Mouse (Mus musculus): ENCODE data around the gene Prrx2. TPM values are rescaled to one million over a fixed set of nuclear protein-coding genes. Genes with fewer than 3 reads are reported as not detected.
A peak's percentile ranks its signal among the peaks of the same experiment; 100 is the strongest.

Prrx2 gene
- polyA plus RNA-seq, 1 experiment from 2014 or later = 58.8 TPM

- Histone ChIP-seq H3K9ac (no peak overlapping the region), H3K27ac (ENCODE audit: poor library complexity, severe bottlenecking) (no peak overlapping the region), H3K4me2 (no peak overlapping the region), H3K4me1 (replicated peaks) (peaks cover 42% of the 10 kb centered on the region), H3K27me3 (replicated peaks) (no peaks in the 10 kb centered on the region), H3K9me3 (replicated peaks) (no peaks in the 10 kb centered on the region), H3K4me3 (no peak overlapping the region), H3K36me3 (0 out of 2 replicates have a peak, but pooled peaks cover 3% of the 10 kb centered on the region)
- 75% methylated on average over 8 of the region's 8 CpGs for WGBS
- no peak for ATAC-seq (ENCODE audit: insufficient number of reproducible peaks, low FRiP score)
Measured at GRCm38 (mm10) chr2:30870863-30871262, 36.1 kb downstream of the Prrx2 start.

- Histone ChIP-seq H3K4me3 (no peak overlapping the region), H3K36me3 (0 out of 2 replicates have a peak, but pooled peaks cover 3% of the 10 kb centered on the region), H3K9me3 (replicated peaks) (no peaks in the 10 kb centered on the region), H3K27me3 (replicated peaks) (no peaks in the 10 kb centered on the region), H3K4me2 (no peak overlapping the region), H3K9ac (peak overlapping the region; percentile 49; the same call in 1 of the 2 replicates), H3K27ac (ENCODE audit: poor library complexity, severe bottlenecking) (peak overlapping the region; percentile 70), H3K4me1 (replicated peaks) (peaks cover 50% of the 10 kb centered on the region)
- ATAC-seq (ENCODE audit: insufficient number of reproducible peaks, low FRiP score) = no peak
- WGBS = 52% methylated on average over 6 of the region's 6 CpGs
Measured at GRCm38 (mm10) chr2:30872669-30873068, 37.9 kb downstream of the Prrx2 start.

- no peak for ATAC-seq (ENCODE audit: insufficient number of reproducible peaks, low FRiP score)
- peak overlapping the region; percentile 15; the same call in 1 of the 2 replicates for H3K27ac ChIP-seq (ENCODE audit: poor library complexity, severe bottlenecking)
- no peak overlapping the region for H3K9ac ChIP-seq
- H3K4me1 ChIP-seq (replicated peaks) = peaks cover 50% of the 10 kb centered on the region
- H3K36me3 ChIP-seq = peaks cover 15% of the 10 kb centered on the region
- no peak overlapping the region for H3K4me2 ChIP-seq
- 0 out of 2 replicates have a peak, but pooled peaks cover 4% of the 10 kb centered on the region for H3K9me3 ChIP-seq (replicated peaks)
- WGBS = 52% methylated on average over 10 of the region's 10 CpGs
- H3K27me3 ChIP-seq (replicated peaks) = no peaks in the 10 kb centered on the region
- H3K4me3 ChIP-seq = no peak overlapping the region
Measured at GRCm38 (mm10) chr2:30874445-30874844, 39.7 kb downstream of the Prrx2 start.

GRCm38 (mm10) chr2:30875096-30875495 lies 40.3 kb downstream of the Prrx2 start:
- Histone ChIP-seq H3K36me3 (peaks cover 20% of the 10 kb centered on the region), H3K9me3 (replicated peaks) (0 out of 2 replicates have a peak, but pooled peaks cover 4% of the 10 kb centered on the region), H3K27me3 (replicated peaks) (no peaks in the 10 kb centered on the region), H3K4me3 (no peak overlapping the region), H3K9ac (no peak overlapping the region), H3K4me2 (no peak overlapping the region), H3K4me1 (replicated peaks) (peaks cover 50% of the 10 kb centered on the region), H3K27ac (ENCODE audit: poor library complexity, severe bottlenecking) (no peak overlapping the region; the same call in 1 of the 2 replicates)
- 69% methylated on average over 7 of the region's 7 CpGs for WGBS
- no peak for ATAC-seq (ENCODE audit: insufficient number of reproducible peaks, low FRiP score)

- H3K4me3 ChIP-seq = no peak overlapping the region
- H3K9me3 ChIP-seq (replicated peaks) = 0 out of 2 replicates have a peak, but pooled peaks cover 4% of the 10 kb centered on the region
- 47% methylated on average over 11 of the region's 11 CpGs for WGBS
- peak; percentile 16; the same call in 1 of the 2 replicates for ATAC-seq (ENCODE audit: insufficient number of reproducible peaks, low FRiP score)
- H3K36me3 ChIP-seq = peaks cover 27% of the 10 kb centered on the region
- H3K4me1 ChIP-seq (replicated peaks) = peaks cover 50% of the 10 kb centered on the region
- H3K4me2 ChIP-seq = no peak overlapping the region
- H3K27ac ChIP-seq (ENCODE audit: poor library complexity, severe bottlenecking) = no peak overlapping the region
- no peaks in the 10 kb centered on the region for H3K27me3 ChIP-seq (replicated peaks)
- H3K9ac ChIP-seq = no peak overlapping the region
Measured at GRCm38 (mm10) chr2:30875621-30876432, 41.1 kb downstream of the Prrx2 start.

- H3K27ac ChIP-seq (ENCODE audit: poor library complexity, severe bottlenecking) = no peak overlapping the region
- ATAC-seq (ENCODE audit: insufficient number of reproducible peaks, low FRiP score) = no peak
- 0 out of 2 replicates have a peak, but pooled peaks cover 4% of the 10 kb centered on the region for H3K9me3 ChIP-seq (replicated peaks)
- peaks cover 22% of the 10 kb centered on the region for H3K4me1 ChIP-seq (replicated peaks)
- no peak overlapping the region for H3K9ac ChIP-seq
- H3K27me3 ChIP-seq (replicated peaks) = no peaks in the 10 kb centered on the region
- H3K4me2 ChIP-seq = no peak overlapping the region
- H3K4me3 ChIP-seq = no peak overlapping the region
- H3K36me3 ChIP-seq = peaks cover 54% of the 10 kb centered on the region
- 92% methylated on average over 15 of the region's 15 CpGs for WGBS
Measured at GRCm38 (mm10) chr2:30879481-30879880, 44.7 kb downstream of the Prrx2 start.

- 83% methylated on average over 7 of the region's 7 CpGs for WGBS
- Histone ChIP-seq H3K9ac (no peak overlapping the region), H3K27ac (ENCODE audit: poor library complexity, severe bottlenecking) (no peak overlapping the region), H3K27me3 (replicated peaks) (no peaks in the 10 kb centered on the region), H3K4me2 (no peak overlapping the region), H3K36me3 (peaks cover 63% of the 10 kb centered on the region), H3K9me3 (replicated peaks) (0 out of 2 replicates have a peak, but pooled peaks cover 7% of the 10 kb centered on the region), H3K4me1 (replicated peaks) (peaks cover 5% of the 10 kb centered on the region), H3K4me3 (no peak overlapping the region)
- no peak for ATAC-seq (ENCODE audit: insufficient number of reproducible peaks, low FRiP score)
Measured at GRCm38 (mm10) chr2:30881215-30881614, 46.4 kb downstream of the Prrx2 start.

GRCm38 (mm10) chr2:30884852-30885373 lies 50.1 kb downstream of the Prrx2 start:
- Histone ChIP-seq H3K36me3 (peaks cover 49% of the 10 kb centered on the region), H3K9me3 (replicated peaks) (peaks cover 8% of the 10 kb centered on the region; the same call in 1 of the 2 replicates), H3K9ac (no peak overlapping the region), H3K4me3 (no peak overlapping the region), H3K27me3 (replicated peaks) (no peaks in the 10 kb centered on the region), H3K4me2 (no peak overlapping the region), H3K27ac (ENCODE audit: poor library complexity, severe bottlenecking) (no peak overlapping the region), H3K4me1 (replicated peaks) (no peaks in the 10 kb centered on the region)
- WGBS = 96% methylated on average over 4 of the region's 4 CpGs
- ATAC-seq (ENCODE audit: insufficient number of reproducible peaks, low FRiP score) = 0 out of 2 replicates have a peak, but pooled peaks have one; percentile 20

- no peak overlapping the region for H3K4me3 ChIP-seq
Measured at GRCm38 (mm10) chr2:30885453-30886163, 50.8 kb downstream of the Prrx2 start.

GRCm38 (mm10) chr2:30891002-30891401 lies 56.2 kb downstream of the Prrx2 start:
- peaks cover 7% of the 10 kb centered on the region for H3K36me3 ChIP-seq
- no peak overlapping the region for H3K4me3 ChIP-seq
- no peaks in the 10 kb centered on the region for H3K27me3 ChIP-seq (replicated peaks)
- WGBS = 9% methylated on average over 3 of the region's 3 CpGs
- H3K27ac ChIP-seq (ENCODE audit: poor library complexity, severe bottlenecking) = no peak overlapping the region
- H3K4me2 ChIP-seq = no peak overlapping the region
- H3K4me1 ChIP-seq (replicated peaks) = peaks cover 11% of the 10 kb centered on the region
- peaks cover 5% of the 10 kb centered on the region; the same call in 1 of the 2 replicates for H3K9me3 ChIP-seq (replicated peaks)
- ATAC-seq (ENCODE audit: insufficient number of reproducible peaks, low FRiP score) = no peak
- H3K9ac ChIP-seq = no peak overlapping the region

More at GRCm38 (mm10) chr2:30885453-30886163, 50.8 kb downstream of the Prrx2 start:
- H3K27me3 ChIP-seq (replicated peaks) = no peaks in the 10 kb centered on the region
- ATAC-seq (ENCODE audit: insufficient number of reproducible peaks, low FRiP score) = no peak
- H3K4me2 ChIP-seq = no peak overlapping the region
- no peak overlapping the region for H3K27ac ChIP-seq (ENCODE audit: poor library complexity, severe bottlenecking)
- 56% methylated on average over 9 of the region's 9 CpGs for WGBS
- peaks cover 43% of the 10 kb centered on the region for H3K36me3 ChIP-seq
- H3K9ac ChIP-seq = no peak overlapping the region
- H3K4me1 ChIP-seq (replicated peaks) = no peaks in the 10 kb centered on the region
- peaks cover 8% of the 10 kb centered on the region; the same call in 1 of the 2 replicates for H3K9me3 ChIP-seq (replicated peaks)

GRCm38 (mm10) chr2:30893399-30893798 lies 58.6 kb downstream of the Prrx2 start:
- Histone ChIP-seq H3K36me3 (no peaks in the 10 kb centered on the region), H3K27ac (ENCODE audit: poor library complexity, severe bottlenecking) (no peak overlapping the region), H3K9ac (no peak overlapping the region), H3K9me3 (replicated peaks) (no peaks in the 10 kb centered on the region), H3K4me3 (no peak overlapping the region), H3K27me3 (replicated peaks) (no peaks in the 10 kb centered on the region), H3K4me2 (no peak overlapping the region), H3K4me1 (replicated peaks) (peaks cover 21% of the 10 kb centered on the region)
- no peak for ATAC-seq (ENCODE audit: insufficient number of reproducible peaks, low FRiP score)
- WGBS = 23% methylated on average over 6 of the region's 6 CpGs

Data from heart, embryonic 12.5 days (tissue).